ENCODE assay signal across 14 mouse cellular contexts in the genomic region with DNA sequence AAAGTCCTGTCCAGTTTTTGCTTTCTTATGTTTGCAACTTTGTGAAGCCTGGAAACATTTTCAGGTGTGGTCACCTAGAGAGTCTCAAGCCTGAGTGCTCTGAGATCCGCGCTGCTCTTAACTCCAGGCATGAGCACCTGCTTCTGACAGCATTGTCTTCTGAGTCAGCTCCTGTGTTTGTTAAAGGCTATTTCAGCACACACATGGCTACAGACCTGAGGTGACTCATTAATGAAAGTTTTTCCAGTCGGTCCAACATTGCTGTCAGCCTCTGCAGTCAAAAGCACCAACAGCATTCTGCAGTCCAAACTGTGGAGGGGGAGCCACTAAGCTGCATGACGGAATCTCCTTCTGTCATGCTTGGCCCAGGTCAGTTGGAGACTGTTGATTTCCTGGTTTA.
"Had no signal": no experiment of that assay in that cellular context is flagged by ENCODE, and none has a peak within 500 bp of the region (broad histone marks: within the 10 kb centered on the region; RNA-seq: fewer than 3 reads in every experiment).

No protein-coding gene starts in this region.

- H3K9ac ChIP-seq: liver, embryonic 15.5 days had no signal

- ATAC-seq: intestine, embryonic 16.5 days; midbrain, embryonic 16.5 days had no signal

- H3K4me3 ChIP-seq: left cerebral cortex, adult 2 months; limb, embryonic 10.5 days; liver, embryonic 15.5 days; megakaryocyte, embryonic 14.5 days had no signal

- H3K27ac ChIP-seq: kidney, postnatal 0 days; left cerebral cortex, adult 2 months; limb, embryonic 10.5 days; liver, embryonic 15.5 days; macrophage had no signal

- H3K36me3 ChIP-seq: limb, embryonic 10.5 days; liver, embryonic 15.5 days had no signal

- DNase-seq: lung, adult 2 months; lung, postnatal 10 days; right cerebral cortex, postnatal 14 days; thymus, postnatal 36 days had no signal

- H3K4me2 ChIP-seq: liver, embryonic 11.5 days; liver, embryonic 15.5 days; midbrain, embryonic 11.5 days had no signal

- H3K9me3 ChIP-seq: limb, embryonic 10.5 days; liver, embryonic 15.5 days had no signal
